In genomic region chr17:34003426-34003825, GRCm38 (mm10) we compare ENCODE assay signal across 8 mouse cellular contexts. TPM values are rescaled to one million over a fixed set of nuclear protein-coding genes. Genes with fewer than 3 reads are reported as not detected.
DNase-seq lines count a peak whose midpoint lies in the region; ATAC-seq and TF ChIP-seq lines count a peak whose summit lies in the region.

No protein-coding gene starts in this region.

- H3K27me3 ChIP-seq in kidney, embryonic 16.5 days (ENCODE audit: insufficient read depth, low read length) = peaks cover 41% of the 10 kb centered on the region
- peaks cover 22% of the 10 kb centered on the region for H3K27me3 ChIP-seq in embryonic facial prominence, embryonic 11.5 days (ENCODE audit: control insufficient read depth, insufficient read depth, low read length)
- H3K27me3 ChIP-seq in thymus, adult 2 months (ENCODE audit: control insufficient read depth, insufficient read depth, low read length) = no peaks in the 10 kb centered on the region

- no peak overlapping the region for H3K4me3 ChIP-seq in kidney, embryonic 16.5 days (ENCODE audit: low read length)
- H3K4me3 ChIP-seq in embryonic facial prominence, embryonic 11.5 days (ENCODE audit: low read depth, low read length) = no peak overlapping the region
- no peak overlapping the region for H3K4me3 ChIP-seq in thymus, adult 2 months (ENCODE audit: control insufficient read depth, insufficient read depth, low read length)

- 0 out of 2 replicates have a peak, but pooled peaks cover 4% of the 10 kb centered on the region for H3K4me1 ChIP-seq in kidney, embryonic 16.5 days (ENCODE audit: insufficient read depth, low read length)
- H3K4me1 ChIP-seq in embryonic facial prominence, embryonic 11.5 days (ENCODE audit: control insufficient read depth, insufficient read depth, low read length) = peaks cover 5% of the 10 kb centered on the region; the same call in 1 of the 2 replicates
- no peaks in the 10 kb centered on the region for H3K4me1 ChIP-seq in thymus, adult 2 months (replicated peaks; ENCODE audit: control insufficient read depth, insufficient read depth, low read length)

- DNase-seq in adrenal gland, adult (ENCODE audit: inconsistent age in 2 of 2, low spot score in 1 of 2) = peak; percentile 27 to 76
- DNase-seq in adrenal gland, adult 8-10 months = no peak
- DNase-seq in kidney, adult 9 months = peak; percentile 44
- DNase-seq in CD4-positive helper T cell, adult 2 months (ENCODE audit: low read depth, low spot score) = peak; percentile 67
- peak; percentile 54 for DNase-seq in embryonic facial prominence, embryonic 11.5 days (ENCODE audit: low spot score)
- DNase-seq in thymus, adult 2 months = peak; percentile 70
- DNase-seq in urinary bladder, postnatal 10 days (ENCODE audit: low spot score) = no peak

- WGBS in kidney, embryonic 16.5 days = 2% methylated on average over 5 of the region's 5 CpGs
- WGBS in embryonic facial prominence, embryonic 11.5 days = 4% methylated on average over 5 of the region's 5 CpGs
- WGBS in thymus, adult 2 months = 11% methylated on average over 5 of the region's 5 CpGs

- ATAC-seq in kidney, embryonic 16.5 days (ENCODE audit: low FRiP score, low TSS enrichment) = no peak
- no peak for ATAC-seq in embryonic facial prominence, embryonic 11.5 days (replicated peaks; ENCODE audit: insufficient number of reproducible peaks, low FRiP score, low TSS enrichment, low read depth)

- no peaks in the 10 kb centered on the region for H3K36me3 ChIP-seq in kidney, embryonic 16.5 days (ENCODE audit: insufficient read depth, low read length)
- H3K36me3 ChIP-seq in embryonic facial prominence, embryonic 11.5 days (replicated peaks; ENCODE audit: control insufficient read depth, insufficient read depth, low read depth, low read length) = no peaks in the 10 kb centered on the region
- no peaks in the 10 kb centered on the region for H3K36me3 ChIP-seq in thymus, adult 2 months (ENCODE audit: control insufficient read depth, insufficient read depth, low read length)

- peak; percentile 77; the same call in 1 of the 2 replicates for TF ChIP-seq CTCF in thymus, adult 2 months (IDR thresholded peaks at IDR 0.05; ENCODE audit: borderline replicate concordance, control insufficient read depth, extremely low read depth, insufficient read depth, low read length, poor library complexity)

- H3K9ac ChIP-seq in kidney, embryonic 16.5 days (replicated peaks; ENCODE audit: low read length) = no peak overlapping the region
- no peak overlapping the region for H3K9ac ChIP-seq in embryonic facial prominence, embryonic 11.5 days (replicated peaks; ENCODE audit: low read length)

- no peak for TF ChIP-seq POLR2A in thymus, adult 2 months (IDR thresholded peaks at IDR 0.05; ENCODE audit: control insufficient read depth, extremely low read depth, insufficient read depth, low read length, poor library complexity)

- no peak overlapping the region for H3K4me2 ChIP-seq in kidney, embryonic 16.5 days (replicated peaks; ENCODE audit: low read depth, low read length)
- no peak overlapping the region for H3K4me2 ChIP-seq in embryonic facial prominence, embryonic 11.5 days (ENCODE audit: low read depth, low read length)

- H3K27ac ChIP-seq in kidney, embryonic 16.5 days (ENCODE audit: low read length) = no peak overlapping the region
- no peak overlapping the region for H3K27ac ChIP-seq in embryonic facial prominence, embryonic 11.5 days (replicated peaks; ENCODE audit: low read depth, low read length)
- H3K27ac ChIP-seq in thymus, adult 2 months (ENCODE audit: control insufficient read depth, insufficient read depth, low read length) = no peak overlapping the region

- no peaks in the 10 kb centered on the region for H3K9me3 ChIP-seq in kidney, embryonic 16.5 days (ENCODE audit: low read length)
- H3K9me3 ChIP-seq in embryonic facial prominence, embryonic 11.5 days (replicated peaks; ENCODE audit: control insufficient read depth, low read length) = no peaks in the 10 kb centered on the region

RNA-seq across cellular contexts. Expression of gene H2-K1, which starts 3.3 kb away (rescaled TPM):
- 100 to 1,000 TPM; 493 to 638 (median 583) TPM for total RNA-seq in adrenal gland, adult 8-10 months (2022)
- polyA plus RNA-seq in kidney, embryonic 16.5 days (2015; fragmentation: Nextera tagmentation; extraction: Ambion mirVana) = 31.5 and 32.7 TPM in 2 replicates
- 7.5 and 7.6 TPM in 2 replicates for polyA plus RNA-seq in embryonic facial prominence, embryonic 11.5 days (2014; fragmentation: Nextera tagmentation; extraction: Ambion mirVana)
- 3,482 and 5,138 TPM in 2 replicates for polyA plus RNA-seq in thymus, adult 2 months (2012; rRNA removed)

RNA-seq across cellular contexts. Expression of gene Ring1, which starts 21.1 kb away (rescaled TPM):
- total RNA-seq in adrenal gland, adult 8-10 months (2022) = 10 to 100 TPM; 42.7 to 84.4 (median 60.7) TPM
- polyA plus RNA-seq in kidney, embryonic 16.5 days (2015; fragmentation: Nextera tagmentation; extraction: Ambion mirVana) = 14.7 and 18.7 TPM in 2 replicates
- 3.8 and 6.6 TPM in 2 replicates for polyA plus RNA-seq in embryonic facial prominence, embryonic 11.5 days (2014; fragmentation: Nextera tagmentation; extraction: Ambion mirVana)
- polyA plus RNA-seq in thymus, adult 2 months (2012; rRNA removed) = 38.4 and 40.7 TPM in 2 replicates

RNA-seq across cellular contexts. Expression of gene H2-Ke6, which starts 24.4 kb away (rescaled TPM):
- 100 to 1,000 TPM; 249 to 289 (median 271) TPM for total RNA-seq in adrenal gland, adult 8-10 months (2022)
- polyA plus RNA-seq in kidney, embryonic 16.5 days (2015; fragmentation: Nextera tagmentation; extraction: Ambion mirVana) = 52.9 and 54.0 TPM in 2 replicates
- 43.0 and 46.3 TPM in 2 replicates for polyA plus RNA-seq in embryonic facial prominence, embryonic 11.5 days (2014; fragmentation: Nextera tagmentation; extraction: Ambion mirVana)
- polyA plus RNA-seq in thymus, adult 2 months (2012; rRNA removed) = 127 and 141 TPM in 2 replicates

RNA-seq across cellular contexts. Expression of gene Slc39a7, which starts 28.1 kb away (rescaled TPM):
- 100 to 1,000 TPM; 176 to 248 (median 200) TPM for total RNA-seq in adrenal gland, adult 8-10 months (2022)
- polyA plus RNA-seq in kidney, embryonic 16.5 days (2015; fragmentation: Nextera tagmentation; extraction: Ambion mirVana) = 227 and 231 TPM in 2 replicates
- 72.1 and 78.3 TPM in 2 replicates for polyA plus RNA-seq in embryonic facial prominence, embryonic 11.5 days (2014; fragmentation: Nextera tagmentation; extraction: Ambion mirVana)
- 187 and 195 TPM in 2 replicates for polyA plus RNA-seq in thymus, adult 2 months (2012; rRNA removed)

RNA-seq across cellular contexts. Expression of gene Rxrb, which starts 28.2 kb away (rescaled TPM):
- 10 to 100 TPM; 54.8 to 70.9 (median 62.7) TPM for total RNA-seq in adrenal gland, adult 8-10 months (2022)
- 52.7 and 56.7 TPM in 2 replicates for polyA plus RNA-seq in kidney, embryonic 16.5 days (2015; fragmentation: Nextera tagmentation; extraction: Ambion mirVana)
- 14.9 and 15.8 TPM in 2 replicates for polyA plus RNA-seq in embryonic facial prominence, embryonic 11.5 days (2014; fragmentation: Nextera tagmentation; extraction: Ambion mirVana)
- 143 and 164 TPM in 2 replicates for polyA plus RNA-seq in thymus, adult 2 months (2012; rRNA removed)

Comparison
In these comparisons a context has a peak if more than half of its experiments do, and no peak if none do; other contexts are left out.
1. DNase-seq: peak in adrenal gland, adult (2 of 2), kidney, adult 9 months (single experiment), CD4-positive helper T cell, adult 2 months (single experiment), embryonic facial prominence, embryonic 11.5 days (single experiment) and thymus, adult 2 months (single experiment); none in adrenal gland, adult 8-10 months (single experiment) and urinary bladder, postnatal 10 days (single experiment).
2. RNA of gene H2-K1, which starts 3.3 kb away (polyA plus RNA-seq): 3,482 to 5,138 TPM in thymus, adult 2 months; 31.5 to 32.7 TPM in kidney, embryonic 16.5 days and 7.5 to 7.6 TPM in embryonic facial prominence, embryonic 11.5 days; every median in the first group is over 100 times any median in the second.